Mouse (Mus musculus) bone marrow macrophage, adult 2 months (primary cell): Measurements from ENCODE around the gene Epm2aip1. TPM values are rescaled to one million over a fixed set of nuclear protein-coding genes. Genes with fewer than 3 reads are reported as not detected.

Experiments used
- H3K27ac ChIP-seq: 2 replicates; pipeline ENCODE4 v1.5.1; 2012; ENCODE audit warnings: low read depth, low read length; ENCODE audit not compliant: insufficient read depth
- H3K4me1 ChIP-seq: 2 replicates; pipeline ENCODE4 v1.6.1; 2012; ENCODE audit warnings: low read length; ENCODE audit not compliant: control insufficient read depth, insufficient read depth
- H3K4me3 ChIP-seq: 2 replicates; pipeline ENCODE4 v1.5.1; 2012; ENCODE audit warnings: mild to moderate bottlenecking, low read length, moderate library complexity; ENCODE audit not compliant: insufficient read depth
- CTCF ChIP-seq: IDR thresholded peaks from 2 replicates; pipeline ENCODE4 v1.5.1; 2012; ENCODE audit warnings: low read depth, mild to moderate bottlenecking, low read length, moderate library complexity
- POLR2A ChIP-seq: IDR thresholded peaks from 2 replicates; pipeline ENCODE4 v1.6.1; 2012; ENCODE audit warnings: mild to moderate bottlenecking, low read depth, low read length, borderline replicate concordance
- polyA plus RNA-seq: library from polyadenylated mRNA; stranded (reverse); fragments of >200 nt; gene quantifications from 2 replicates; pipeline ENCODE4 v1.2.4, GENCODE M21; 2012; ENCODE audit not compliant: missing spikeins, insufficient read depth, insufficient read length

Gene Epm2aip1
- polyA plus RNA-seq, 1 experiment, result 10.3 TPM

DNA sequence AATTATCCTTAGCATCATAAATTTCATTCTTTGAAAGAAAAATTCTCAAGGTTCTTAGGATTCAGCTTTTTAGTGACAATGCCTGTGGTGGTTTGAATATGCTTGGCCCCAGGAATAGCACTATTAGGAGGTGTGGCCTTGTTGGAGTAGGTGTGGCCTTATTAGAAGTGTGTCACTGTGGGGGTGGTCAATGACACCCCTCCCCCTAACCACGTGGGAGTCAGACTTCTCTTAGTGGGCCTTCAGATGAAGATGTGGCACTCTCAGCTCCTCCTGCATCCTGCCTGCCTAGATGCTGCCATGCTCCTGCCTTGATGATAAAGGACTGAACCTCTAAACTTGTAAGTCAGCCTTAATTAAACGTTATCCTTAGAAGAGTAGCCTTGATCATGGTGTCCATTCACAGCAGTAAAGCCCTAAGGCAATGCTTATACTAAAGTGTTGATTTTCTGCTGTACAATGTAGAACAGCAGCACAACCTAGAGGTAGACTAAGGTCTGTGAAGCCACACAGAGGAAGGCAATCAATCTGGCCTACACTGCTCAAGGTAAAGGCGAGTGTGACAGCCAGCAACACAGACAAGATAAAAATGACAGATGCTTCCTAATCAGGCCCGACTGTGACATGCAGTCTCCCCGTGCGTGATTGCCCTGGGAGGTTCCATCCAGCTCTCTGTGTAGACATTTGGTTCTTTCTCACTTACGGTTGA is 19.4 kb upstream of the Epm2aip1 start:
- Histone ChIP-seq H3K27ac (no peak overlapping the region), H3K4me3 (no peak overlapping the region), H3K4me1 (no peaks in the 10 kb centered on the region)
- TF ChIP-seq POLR2A (no peak), CTCF (no peak)

DNA sequence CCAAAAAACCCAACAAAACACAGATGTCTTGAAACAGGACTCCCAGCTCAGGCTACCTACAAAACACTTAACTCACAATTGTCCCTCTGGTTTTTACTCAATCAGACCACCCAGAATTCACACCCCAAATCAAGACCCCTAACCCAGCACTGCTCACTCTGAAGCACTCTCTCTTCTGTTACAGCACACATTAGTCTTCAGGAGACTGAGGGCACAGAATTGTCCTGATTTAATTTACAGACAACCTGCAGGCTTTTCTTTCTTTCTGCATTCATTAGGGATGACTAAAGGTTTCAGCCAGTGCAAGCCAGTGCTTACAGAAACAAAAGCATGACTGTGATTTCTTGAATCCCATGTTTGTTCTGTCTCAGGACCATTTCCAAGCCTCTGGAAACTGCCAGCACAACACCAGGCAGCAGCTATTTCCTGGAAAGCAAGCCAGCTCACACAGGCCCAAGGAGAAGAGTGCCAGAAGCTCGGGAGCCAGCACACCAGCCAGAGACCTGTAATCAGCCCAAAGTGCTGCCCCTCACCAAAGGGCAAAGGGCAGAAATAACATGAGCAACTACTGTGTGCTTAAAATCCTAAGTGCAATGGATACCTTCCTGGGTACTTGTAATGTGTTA is 11.3 kb upstream of the Epm2aip1 start:
- H3K4me3 ChIP-seq, result no peak overlapping the region
- TF ChIP-seq POLR2A, result no peak
- TF ChIP-seq CTCF, result no peak
- no peak overlapping the region for H3K27ac ChIP-seq
- H3K4me1 ChIP-seq, result no peaks in the 10 kb centered on the region

DNA sequence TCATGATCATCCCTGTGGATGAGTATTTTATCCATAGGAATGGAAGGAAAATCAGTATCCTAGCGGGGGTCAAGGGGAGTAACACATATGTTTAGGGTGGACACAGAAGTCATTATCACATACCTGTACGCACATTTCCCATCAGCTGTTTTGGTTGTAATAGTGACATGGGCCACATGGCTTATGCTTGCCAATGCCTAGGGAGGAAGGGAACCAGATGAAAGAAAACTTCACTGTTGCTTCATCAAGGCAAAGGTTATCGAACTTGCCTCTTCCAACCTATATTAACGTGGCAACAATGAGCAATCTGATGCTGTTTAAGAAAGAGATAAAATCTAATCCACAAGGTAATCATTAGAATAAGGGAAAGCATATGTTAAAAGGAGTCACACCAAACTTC is 10.4 kb upstream of the Epm2aip1 start:
- TF ChIP-seq POLR2A (no peak), CTCF (no peak)
- no peak overlapping the region for H3K4me3 ChIP-seq
- H3K4me1 ChIP-seq, result no peaks in the 10 kb centered on the region
- H3K27ac ChIP-seq, result no peak overlapping the region

DNA sequence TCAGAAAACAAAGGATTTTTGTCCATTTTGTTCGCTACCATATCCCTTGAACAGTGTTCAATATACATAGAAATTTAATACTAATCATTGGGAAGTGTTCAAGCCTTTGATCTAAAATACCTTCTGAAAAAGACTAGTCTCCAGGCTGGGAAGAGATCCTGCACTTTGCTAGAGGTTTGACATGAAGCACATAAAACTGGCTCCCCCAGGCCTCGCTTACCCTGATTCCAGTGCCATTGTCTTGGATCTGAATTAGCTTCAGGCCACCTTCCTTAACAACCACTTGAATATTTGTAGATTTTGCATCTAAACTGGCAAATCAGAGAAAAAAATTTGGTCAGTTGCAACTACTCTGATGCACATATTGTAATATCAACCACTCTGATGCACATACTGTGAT is 3.7 kb upstream of the Epm2aip1 start:
- H3K4me1 ChIP-seq, result peaks cover 4% of the 10 kb centered on the region; the same call in 1 of the 2 replicates
- H3K4me3 ChIP-seq, result no peak overlapping the region
- TF ChIP-seq CTCF (no peak), POLR2A (no peak)
- H3K27ac ChIP-seq, result no peak overlapping the region

DNA sequence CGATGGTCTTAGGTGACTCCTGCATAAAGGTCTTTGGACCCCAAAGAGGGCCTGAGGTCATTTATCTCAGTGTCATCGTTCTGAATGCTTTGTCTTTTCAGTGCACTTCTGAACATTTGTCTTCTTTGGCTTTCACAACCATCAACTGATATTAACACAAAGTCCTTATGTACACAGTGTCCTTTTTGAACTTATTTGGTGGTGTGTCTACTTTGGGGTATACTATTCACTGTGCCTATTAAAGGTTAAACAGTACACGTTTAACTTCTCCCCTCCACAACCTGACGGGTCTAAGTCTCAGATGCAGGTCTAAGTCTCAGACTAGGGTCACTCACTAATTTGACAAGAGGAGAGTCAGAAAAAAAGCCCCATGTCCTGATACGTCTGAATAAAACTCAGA is 1.1 kb upstream of the Epm2aip1 start:
- H3K27ac ChIP-seq, result peak overlapping the region; percentile 71
- peak overlapping the region; percentile 84 for H3K4me3 ChIP-seq
- peaks cover 12% of the 10 kb centered on the region for H3K4me1 ChIP-seq
- TF ChIP-seq POLR2A (no peak), CTCF (no peak)

DNA sequence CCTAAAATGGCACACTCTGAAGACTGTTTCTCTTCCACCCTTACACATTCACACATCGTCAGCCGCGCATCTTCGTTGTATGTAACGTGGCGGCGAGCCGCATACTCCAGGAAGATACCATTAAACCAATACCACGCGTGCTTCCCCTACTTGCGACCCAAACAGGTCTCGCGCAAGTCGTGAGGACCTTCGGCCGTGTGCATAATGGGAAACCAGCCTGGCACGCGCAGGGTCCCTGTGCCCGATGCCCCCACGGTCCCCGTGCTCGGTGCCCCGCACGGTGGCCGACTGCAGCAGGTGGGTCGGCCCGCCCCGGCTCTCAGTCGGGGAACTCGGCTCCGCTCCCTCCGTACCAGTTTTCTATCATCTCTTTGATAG is 684 bp upstream of the Epm2aip1 start:
- Histone ChIP-seq H3K4me3 (peak overlapping the region; percentile 84), H3K27ac (peak overlapping the region; percentile 71), H3K4me1 (peaks cover 12% of the 10 kb centered on the region)
- no peak for TF ChIP-seq POLR2A
- TF ChIP-seq CTCF, result no peak

DNA sequence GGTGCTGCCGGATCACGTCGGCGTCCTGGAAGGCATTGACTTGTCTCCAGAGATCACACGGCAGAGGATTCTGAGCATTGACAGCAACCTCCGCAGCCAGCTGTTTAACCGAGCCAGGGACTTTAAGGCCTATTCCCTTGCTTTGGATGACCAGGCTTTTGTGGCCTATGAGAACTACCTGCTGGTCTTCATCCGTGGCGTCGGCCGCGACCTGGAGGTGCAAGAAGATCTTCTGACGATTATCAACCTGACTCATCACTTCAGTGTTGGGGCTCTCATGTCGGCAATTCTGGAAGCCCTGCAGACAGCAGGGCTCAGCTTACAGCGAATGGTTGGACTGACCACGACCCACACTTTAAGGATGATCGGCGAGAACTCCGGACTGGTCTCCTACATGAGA is 627 bp downstream of the Epm2aip1 start:
- no peak for TF ChIP-seq POLR2A
- no peak for TF ChIP-seq CTCF
- Histone ChIP-seq H3K4me3 (peak overlapping the region; percentile 80), H3K4me1 (peaks cover 12% of the 10 kb centered on the region), H3K27ac (peak overlapping the region; percentile 86)

DNA sequence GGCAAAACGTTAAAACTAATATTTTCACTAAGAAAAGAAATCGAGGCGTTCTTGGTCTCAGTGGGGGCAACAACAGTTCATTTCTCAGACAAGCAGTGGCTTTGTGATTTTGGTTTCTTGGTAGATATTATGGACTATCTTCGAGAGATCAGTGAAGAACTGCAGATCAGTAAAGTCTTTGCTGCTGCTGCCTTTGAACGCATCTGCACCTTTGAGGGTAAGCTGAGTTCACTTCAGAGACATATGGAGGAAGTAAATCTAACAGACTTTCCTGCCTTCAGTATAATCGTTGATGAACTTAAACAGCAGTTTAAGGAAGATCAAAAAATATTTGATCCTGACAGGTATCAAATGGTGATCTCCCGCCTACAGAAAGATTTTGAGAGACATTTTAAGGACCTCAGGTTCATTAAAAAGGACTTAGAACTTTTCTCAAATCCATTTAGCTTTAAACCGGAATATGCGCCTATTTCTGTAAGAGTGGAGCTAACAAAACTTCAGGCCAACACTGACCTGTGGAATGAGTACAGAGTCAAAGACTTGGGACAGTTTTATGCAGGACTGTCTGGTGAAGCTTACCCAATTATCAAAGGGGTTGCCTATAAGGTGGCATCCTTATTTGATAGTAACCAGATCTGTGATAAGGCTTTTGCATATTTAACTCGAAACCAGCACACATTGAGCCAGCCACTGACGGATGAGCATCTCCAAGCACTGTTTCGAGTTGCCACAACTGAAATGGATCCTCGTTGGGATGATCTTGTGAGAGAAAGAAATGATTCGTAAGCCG is 1.5 kb downstream of the Epm2aip1 start:
- no peak for TF ChIP-seq POLR2A
- no peak for TF ChIP-seq CTCF
- H3K27ac ChIP-seq, result no peak overlapping the region
- H3K4me3 ChIP-seq, result peak overlapping the region; percentile 80
- H3K4me1 ChIP-seq, result peaks cover 12% of the 10 kb centered on the region

DNA sequence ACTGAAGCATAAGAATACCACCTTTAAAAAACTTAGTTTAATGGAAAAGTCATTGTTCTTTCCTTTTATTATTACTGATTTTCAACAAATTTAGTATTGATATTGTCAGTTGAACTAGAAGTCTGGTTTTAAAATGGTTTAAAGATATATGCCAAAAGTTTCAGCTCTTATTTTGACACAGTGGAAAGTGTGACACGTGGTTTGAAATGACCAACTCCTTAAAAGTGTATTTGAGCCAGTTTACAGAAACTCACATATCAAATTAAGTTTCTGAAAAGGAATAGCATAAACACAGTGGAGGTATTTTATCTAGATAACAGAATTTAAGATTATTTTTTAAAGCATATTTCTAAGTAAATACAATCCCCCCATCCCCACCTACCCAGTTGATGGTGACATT is 2.2 kb downstream of the Epm2aip1 start:
- Histone ChIP-seq H3K27ac (no peak overlapping the region), H3K4me3 (no peak overlapping the region), H3K4me1 (peaks cover 12% of the 10 kb centered on the region)
- TF ChIP-seq CTCF (no peak), POLR2A (no peak)

DNA sequence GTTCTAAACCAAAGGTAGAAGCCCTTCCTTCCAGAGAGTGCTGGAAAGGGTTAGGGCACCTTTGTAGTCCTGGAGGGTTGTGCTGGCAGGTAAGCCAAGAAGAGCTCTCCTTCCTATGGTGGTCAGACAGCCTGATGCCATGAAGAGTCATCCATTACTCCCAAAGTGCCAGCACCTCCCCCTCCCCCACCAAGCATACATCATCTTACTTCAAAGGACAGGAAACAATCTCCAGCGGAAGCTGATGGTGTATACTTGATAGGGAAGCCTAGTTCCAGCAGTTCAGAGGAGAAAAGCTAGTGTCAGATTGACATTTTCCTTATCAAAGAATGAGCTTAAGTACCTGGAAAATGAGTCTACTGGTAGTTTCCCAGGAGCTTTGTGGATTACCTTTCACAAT is 3.4 kb downstream of the Epm2aip1 start:
- peaks cover 8% of the 10 kb centered on the region for H3K4me1 ChIP-seq
- no peak for TF ChIP-seq POLR2A
- no peak for TF ChIP-seq CTCF
- H3K27ac ChIP-seq, result no peak overlapping the region
- H3K4me3 ChIP-seq, result peak overlapping the region; percentile 16; the same call in 1 of the 2 replicates
